Mouse (Mus musculus): ENCODE measurements around the gene Lmln. TPM values are rescaled to one million over a fixed set of nuclear protein-coding genes. Genes with fewer than 3 reads are reported as not detected.
"Not testable (repeated sequence)": the region's sequence is repeated elsewhere in the genome, so short reads cannot be mapped to it uniquely, and the experiment has no call there.

Lmln gene
- total RNA-seq (2021) (10 to 100 TPM; 16.5 to 17.2 TPM), polyA plus RNA-seq (2012; rRNA removed) (5.5 and 9.6 TPM in 2 replicates)
- long read RNA-seq, full-length matches to known transcripts: 3 of 8 reads
- long read RNA-seq, partial matches to known transcripts: 3 of 8 reads
- long read RNA-seq, other reads (novel, unspliced or antisense): 2 of 8 reads

GRCm38 (mm10) chr16:33062024-33062681, at the start of gene Lmln:
Lmln (plus strand) TSS chr16:33062521.
- DNase-seq: peak; percentile 97

- no peak for DNase-seq
These were observed 48.5 kb upstream of the Lmln start for GRCm38 (mm10) chr16:33013801-33014200.

GRCm38 (mm10) chr16:33014921-33015320, 47.4 kb upstream of the Lmln start:
- DNase-seq: no peak

GRCm38 (mm10) chr16:33015396-33015907, 46.9 kb upstream of the Lmln start:
- DNase-seq: no peak

GRCm38 (mm10) chr16:33015986-33016385, 46.3 kb upstream of the Lmln start:
- no peak for DNase-seq

- no peak for DNase-seq
These were observed 44.5 kb upstream of the Lmln start for GRCm38 (mm10) chr16:33017677-33018349.

GRCm38 (mm10) chr16:33019117-33019770, 43.1 kb upstream of the Lmln start:
- peak; percentile 66 for DNase-seq

GRCm38 (mm10) chr16:33021381-33021780, 40.9 kb upstream of the Lmln start:
- DNase-seq: no peak

- peak; percentile 87 for DNase-seq
These were observed 38.6 kb upstream of the Lmln start for GRCm38 (mm10) chr16:33023750-33024149.

- no peak for DNase-seq
These were observed 37.7 kb upstream of the Lmln start for GRCm38 (mm10) chr16:33024456-33025104.

GRCm38 (mm10) chr16:33026357-33026756, 36.0 kb upstream of the Lmln start:
- no peak for DNase-seq

- DNase-seq: no peak
These were observed 26.3 kb upstream of the Lmln start for GRCm38 (mm10) chr16:33036006-33036405.

- DNase-seq: no peak
These were observed 19.6 kb upstream of the Lmln start for GRCm38 (mm10) chr16:33042682-33043081.

- no peak for DNase-seq
These were observed 19.1 kb upstream of the Lmln start for GRCm38 (mm10) chr16:33043268-33043667.

GRCm38 (mm10) chr16:33048004-33048403, 14.3 kb upstream of the Lmln start:
- DNase-seq: no peak

- no peak for DNase-seq
These were observed 13.6 kb upstream of the Lmln start for GRCm38 (mm10) chr16:33048686-33049085.

GRCm38 (mm10) chr16:33049809-33050208, 12.5 kb upstream of the Lmln start:
- DNase-seq: no peak

GRCm38 (mm10) chr16:33053141-33053540, 9.2 kb upstream of the Lmln start:
- DNase-seq: no peak

GRCm38 (mm10) chr16:33054927-33055326, 7.4 kb upstream of the Lmln start:
- DNase-seq: not testable (repeated sequence)

- no peak for DNase-seq
These were observed 6.7 kb upstream of the Lmln start for GRCm38 (mm10) chr16:33055655-33056054.

GRCm38 (mm10) chr16:33056095-33056785, 6.1 kb upstream of the Lmln start, which contains the start of the genes Iqcg and Rpl35a:
Iqcg (minus strand) TSS chr16:33056218.
Rpl35a (plus strand) TSS chr16:33056453.
- DNase-seq: peak; percentile 92
